Mouse (Mus musculus) T-cell, adult 2 months (primary cell): ENCODE data around the gene Ywhag.
A peak's percentile ranks its signal among the peaks of the same experiment; 100 is the strongest.

Experiments
- DNase-seq: peaks from one replicate; pipeline ENCODE4 v3.0.0; 2022; ENCODE audit warnings: low spot score

Gene Ywhag

GRCm38 (mm10) chr5:135913201-135913600 lies 21.2 kb downstream of the Ywhag start:
- DNase-seq: peak; percentile 53

DNA sequence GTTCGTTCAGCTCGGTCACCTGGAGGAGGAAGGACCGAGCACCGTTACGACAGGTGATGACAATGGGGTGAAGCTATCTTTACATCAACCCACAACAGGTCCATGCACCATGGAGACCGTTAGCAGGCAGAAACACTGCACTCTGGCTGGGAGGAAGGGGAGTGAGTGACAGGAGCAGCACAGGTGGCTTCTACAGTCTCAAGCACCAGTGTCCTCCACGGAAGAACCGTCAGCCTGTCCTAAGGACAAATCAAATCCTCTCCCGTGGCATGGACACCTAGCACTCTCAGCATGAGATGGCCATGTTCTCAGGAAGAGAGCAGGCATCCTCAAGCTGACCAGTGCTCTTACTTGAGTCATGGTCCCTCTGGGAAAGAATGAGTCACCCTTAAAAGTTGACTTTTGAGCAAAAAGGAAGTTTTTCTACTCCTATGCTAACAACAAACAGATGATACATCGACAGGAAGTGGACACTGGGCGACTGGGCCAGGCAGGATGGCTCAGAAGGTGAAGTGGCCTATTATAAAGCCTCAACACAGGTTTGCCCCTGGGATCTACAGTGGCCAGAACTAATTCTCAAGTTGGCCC lies 22.7 kb downstream of the Ywhag start:
- no peak for DNase-seq

DNA sequence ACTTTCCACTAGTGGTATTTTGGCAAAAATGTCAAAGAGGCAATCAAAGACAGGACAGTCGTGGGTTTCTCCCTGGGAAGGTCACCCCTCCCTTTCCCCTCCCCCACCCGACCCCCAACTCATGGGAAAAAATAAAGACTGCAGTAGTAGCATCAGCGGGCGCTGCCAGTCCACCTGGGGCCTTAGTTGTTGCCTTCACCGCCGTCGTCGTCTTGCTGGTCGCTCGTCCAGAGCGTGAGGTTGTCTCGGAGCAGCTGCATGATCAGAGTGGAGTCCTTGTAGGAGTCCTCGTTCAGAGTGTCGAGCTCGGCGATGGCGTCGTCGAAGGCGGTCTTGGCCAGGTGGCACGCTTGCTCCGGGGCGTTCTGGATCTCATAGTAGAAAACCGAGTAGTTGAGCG lies 23.6 kb downstream of the Ywhag start:
- no peak for DNase-seq

DNA sequence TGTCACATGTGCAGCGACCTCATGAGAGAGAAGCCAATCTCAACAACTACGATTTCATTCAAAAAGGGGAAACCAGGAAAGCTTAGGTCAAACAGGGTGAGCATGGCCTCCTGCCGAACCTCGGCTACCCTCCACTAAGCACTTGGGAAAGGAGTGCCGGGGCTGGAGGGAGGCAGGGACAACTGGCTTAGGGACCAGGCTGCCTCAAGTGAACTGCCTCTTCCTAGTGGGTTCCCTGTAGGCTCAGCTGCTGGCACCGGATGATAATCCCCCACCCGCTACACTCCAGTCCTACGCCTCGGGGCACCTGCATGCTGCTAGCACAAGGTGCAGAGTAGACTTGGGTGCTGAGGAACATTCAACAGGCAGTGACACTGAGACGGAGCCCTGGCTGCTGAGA lies 24.8 kb downstream of the Ywhag start:
- DNase-seq: no peak

DNA sequence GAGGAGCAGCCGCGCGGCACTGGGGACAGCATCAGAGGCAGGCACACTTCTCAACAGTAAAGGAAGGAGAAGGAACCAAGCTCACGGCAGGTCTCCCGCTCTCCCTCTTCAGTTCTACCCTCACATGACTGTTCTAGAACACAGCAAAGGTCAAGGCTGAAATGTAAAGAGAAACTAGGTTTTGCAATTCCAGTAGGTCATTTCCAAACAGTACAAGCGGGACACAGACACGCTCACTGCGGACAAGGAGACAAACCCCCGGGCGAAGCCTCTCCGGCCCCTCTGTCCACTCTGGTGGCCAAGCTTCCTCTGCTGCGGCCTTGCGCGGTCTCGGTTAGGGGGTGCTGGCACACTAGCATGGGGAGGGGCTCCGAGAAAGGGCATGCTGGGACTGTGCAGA lies 25.4 kb downstream of the Ywhag start:
- DNase-seq: no peak

DNA sequence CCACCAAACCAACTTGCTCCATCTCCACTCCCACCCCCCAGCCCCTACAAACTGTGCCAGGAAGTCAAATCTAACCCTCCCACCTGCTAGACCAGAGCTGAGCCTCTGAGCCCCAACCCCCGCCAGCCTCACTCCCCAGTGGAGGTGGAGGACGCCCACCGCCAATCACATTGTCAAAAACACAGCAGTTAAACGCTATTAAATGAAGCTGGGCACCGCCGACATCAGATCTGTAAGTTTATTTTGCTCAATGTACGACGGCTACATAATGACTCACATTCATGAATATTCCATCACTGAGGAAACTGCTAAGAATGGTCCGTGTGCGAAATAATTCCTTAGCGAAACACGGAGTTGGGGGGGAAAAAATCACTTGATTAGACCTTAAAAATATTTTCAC lies 26.2 kb downstream of the Ywhag start:
- no peak for DNase-seq

DNA sequence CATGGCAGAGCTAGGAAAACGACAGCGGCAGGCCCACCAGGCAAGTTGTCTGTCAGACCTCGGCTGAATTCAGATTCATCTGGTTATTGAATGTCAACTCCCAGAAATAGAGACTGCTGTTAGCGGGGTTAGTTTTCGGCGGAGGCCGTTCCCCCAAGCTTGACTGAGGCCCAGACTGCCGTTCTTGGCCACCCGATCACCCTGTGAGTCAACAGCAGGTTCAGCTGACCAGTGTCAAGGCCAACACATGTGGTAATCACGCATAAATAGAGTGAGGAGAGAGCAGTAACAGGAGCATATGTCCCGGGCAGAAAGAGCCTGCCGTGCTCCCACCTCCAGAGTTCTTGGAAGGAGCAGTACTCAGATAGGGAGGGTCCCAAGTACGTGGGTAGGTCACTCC lies 27.2 kb downstream of the Ywhag start:
- DNase-seq: no peak

DNA sequence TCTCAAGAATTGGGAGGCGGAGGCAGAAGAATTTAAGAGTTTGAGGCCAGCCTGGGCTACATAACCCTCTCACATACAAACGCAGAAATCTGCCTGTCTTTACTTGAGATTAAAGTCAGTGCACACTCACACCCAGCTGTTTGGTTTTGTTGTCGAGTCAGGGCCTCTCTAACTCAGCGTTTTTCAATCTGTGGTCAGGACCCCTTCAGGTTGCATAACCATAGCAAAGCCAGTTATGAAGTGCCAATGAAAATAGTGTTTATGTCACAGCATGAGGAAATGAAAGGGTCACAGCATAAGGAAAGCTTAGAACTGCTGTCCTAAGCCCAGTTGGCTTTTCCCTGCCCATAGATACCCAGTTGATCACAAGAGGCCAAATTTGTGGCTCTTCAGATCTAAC lies 27.6 kb downstream of the Ywhag start:
- no peak for DNase-seq

GRCm38 (mm10) chr5:135905320-135906225 lies 28.8 kb downstream of the Ywhag start:
- DNase-seq: no peak

- DNase-seq: no peak
Observed at GRCm38 (mm10) chr5:135904259-135904658, 30.2 kb downstream of the Ywhag start.

DNA sequence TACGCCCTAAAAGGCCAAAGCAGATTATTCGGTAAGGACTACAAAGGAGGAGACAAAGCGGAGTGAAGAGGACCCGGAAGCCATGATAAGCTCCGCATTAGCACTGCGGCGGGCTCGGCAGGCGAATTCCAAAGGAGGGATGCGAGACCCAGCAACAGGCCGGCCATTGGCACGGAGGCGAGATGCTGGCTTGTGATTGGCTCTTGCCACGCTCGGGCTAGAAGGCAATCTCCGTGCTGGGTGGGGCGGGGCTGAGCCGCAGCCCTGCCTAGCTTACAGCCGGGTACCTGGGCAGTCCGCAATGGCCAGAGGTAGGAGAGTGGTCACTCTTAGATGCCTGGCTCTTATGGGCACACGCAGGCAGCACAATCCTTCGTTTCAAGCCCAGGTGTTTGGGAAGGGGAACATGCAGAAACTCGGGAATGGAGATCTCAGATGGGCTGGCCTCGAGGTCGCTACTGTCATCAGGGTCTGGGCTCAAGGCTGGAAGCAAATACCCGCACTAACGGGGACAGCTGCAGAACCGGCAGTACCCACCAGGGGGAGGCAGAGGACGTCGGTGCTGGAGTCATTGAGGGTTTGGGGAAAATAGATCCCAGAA lies 30.8 kb downstream of the Ywhag start:
- DNase-seq: peak; percentile 49

DNA sequence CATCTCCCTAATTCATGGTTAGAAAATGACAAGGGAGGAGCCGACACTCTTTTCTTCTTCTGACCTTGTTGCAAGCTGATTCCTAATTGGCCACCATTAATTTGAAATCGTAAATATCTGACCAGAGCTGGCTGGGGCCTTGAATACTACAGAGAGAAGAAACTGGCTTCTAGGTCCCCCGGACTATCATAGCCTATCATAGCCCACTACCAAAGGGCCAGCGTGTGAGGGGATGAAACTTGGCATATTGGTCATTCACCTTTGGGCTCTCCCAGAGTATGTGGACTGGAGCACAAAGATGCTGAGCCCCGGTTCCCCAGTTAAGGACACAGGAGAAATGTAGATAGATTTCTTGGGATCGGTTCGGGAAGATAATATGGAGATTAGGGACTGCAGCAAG lies 31.4 kb downstream of the Ywhag start:
- no peak for DNase-seq

- peak; percentile 33 for DNase-seq
Observed at GRCm38 (mm10) chr5:135901354-135902095, 32.9 kb downstream of the Ywhag start.

GRCm38 (mm10) chr5:135900701-135901100 lies 33.7 kb downstream of the Ywhag start:
- no peak for DNase-seq

GRCm38 (mm10) chr5:135899833-135900232 lies 34.6 kb downstream of the Ywhag start:
- no peak for DNase-seq

GRCm38 (mm10) chr5:135898995-135899394 lies 35.4 kb downstream of the Ywhag start:
- DNase-seq: no peak

DNA sequence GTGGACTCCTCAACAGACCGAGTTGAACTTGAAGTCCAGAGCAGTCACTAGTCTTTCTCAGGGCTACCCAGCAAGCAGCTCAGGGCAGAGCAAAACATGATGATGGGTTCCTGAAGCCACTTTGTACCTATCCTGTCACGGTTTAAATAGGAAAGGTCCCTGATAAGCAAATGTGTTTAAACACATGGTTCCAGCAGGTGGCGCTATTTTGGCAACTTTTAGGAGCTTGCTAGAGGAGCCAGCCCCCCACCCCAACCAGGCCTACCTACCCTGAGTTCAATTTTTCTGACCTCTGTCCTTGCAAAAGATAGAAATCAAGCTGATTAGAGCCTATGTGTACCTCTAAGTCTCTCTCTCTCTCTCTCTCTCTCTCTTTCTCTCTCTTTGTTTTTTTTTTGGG lies 36.4 kb downstream of the Ywhag start:
- peak; percentile 53 for DNase-seq

DNA sequence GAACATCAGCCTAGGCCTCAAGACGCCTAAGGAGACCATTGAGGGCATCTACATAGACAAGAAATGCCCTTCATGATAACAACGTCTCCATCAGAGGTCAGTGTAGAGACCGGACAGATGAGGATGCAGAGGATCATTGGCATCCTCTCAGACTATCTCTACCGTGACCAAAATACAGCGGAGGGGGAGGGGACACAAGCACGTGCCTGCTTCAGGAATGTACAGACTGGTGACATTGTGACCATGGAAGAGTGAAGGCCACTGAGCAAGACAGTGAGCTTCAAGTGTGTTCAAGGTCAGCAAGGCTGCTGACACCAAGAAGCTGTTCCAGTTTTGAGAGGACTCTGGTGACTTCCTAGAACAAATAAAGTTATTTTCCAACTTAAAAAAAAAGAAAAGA lies 39.5 kb downstream of the Ywhag start:
- no peak for DNase-seq

GRCm38 (mm10) chr5:135892589-135893351 lies 41.6 kb downstream of the Ywhag start:
- no peak for DNase-seq

- no peak for DNase-seq
Observed at GRCm38 (mm10) chr5:135890920-135891319, 43.5 kb downstream of the Ywhag start.

GRCm38 (mm10) chr5:135890323-135890722 lies 44.1 kb downstream of the Ywhag start:
- DNase-seq: no peak
